In genomic region chr9:62974439-62974838, GRCm38 (mm10) we compare ENCODE assay signal across 9 mouse cellular contexts. TPM values are rescaled to one million over a fixed set of nuclear protein-coding genes. Genes with fewer than 3 reads are reported as not detected.
DNase-seq lines count a peak whose midpoint lies in the region; ATAC-seq and TF ChIP-seq lines count a peak whose summit lies in the region.
"Had no signal": no experiment of that assay in that cellular context is flagged by ENCODE, and none has a peak within 500 bp of the region (broad histone marks: within the 10 kb centered on the region; RNA-seq: fewer than 3 reads in every experiment).

No protein-coding gene starts in this region.

- intact Hi-C loops in left cerebral cortex, adult 2 months (cut with DNase I) = loop anchor here (5.0 kb wide), 1 partner anchor 82 kb away; no protein-coding TSS in a partner anchor
- intact Hi-C loops in left cerebral cortex, postnatal 14 days (cut with DNase I) = loop anchor here (10.0 kb wide), 1 partner anchor 70 kb away; no protein-coding TSS in a partner anchor

- H3K4me3 ChIP-seq in left cerebral cortex, adult 2 months = no peak overlapping the region
- no peak overlapping the region for H3K4me3 ChIP-seq in ES-E14 (ENCODE audit: insufficient read depth in 1 of 2, low read depth in 1 of 2, low read length in 2 of 2, poor library complexity in 1 of 2, severe bottlenecking in 1 of 2)

- peaks cover 0 to 5% of the 10 kb centered on the region in 2 experiments; a peak in 3 of 4 replicates for H3K4me1 ChIP-seq in ES-E14 (ENCODE audit: control insufficient read depth in 2 of 2, insufficient read depth in 2 of 2, low read length in 2 of 2, poor library complexity in 1 of 2)

- H3K36me3 ChIP-seq in ES-E14 (ENCODE audit: control insufficient read depth, insufficient read depth, low read length, poor library complexity, severe bottlenecking) = no peaks in the 10 kb centered on the region

- DNase-seq in cerebellum, postnatal 10 days = peak; percentile 32 to 34
- no peak for DNase-seq in cerebellum, adult 11 months
- DNase-seq in left cerebral cortex, adult 2 months (ENCODE audit: extremely low spot score in 1 of 2, low spot score in 2 of 2) = no peak
- DNase-seq in left cerebral cortex, postnatal 14 days (ENCODE audit: low spot score in 2 of 2) = no peak
- DNase-seq in ES-E14 (ENCODE audit: low read depth, low spot score) = peak; percentile 31
- no peak for DNase-seq in gastrocnemius, adult 8-10 months (ENCODE audit: low spot score in 2 of 2)
- no peak for DNase-seq in yolk sac, embryonic 10.5 days (ENCODE audit: low spot score)

- no peak overlapping the region for H3K27ac ChIP-seq in left cerebral cortex, adult 2 months
- H3K27ac ChIP-seq in ES-E14 (ENCODE audit: insufficient read depth, low read depth, low read length, poor library complexity, severe bottlenecking) = no peak overlapping the region
- H3K27ac ChIP-seq: macrophage had no signal

- H3K9ac ChIP-seq in ES-E14 (ENCODE audit: insufficient read depth, low read depth, low read length, poor library complexity, severe bottlenecking) = no peak overlapping the region

- in situ Hi-C loops in ES-E14 (cut with MboI; ENCODE audit: low sequenced_read_pairs in 2 of 2, unreplicated experiment in 2 of 2) = no loop called here

- peak; percentile 53 for TF ChIP-seq CTCF in left cerebral cortex, adult 2 months (IDR thresholded peaks at IDR 0.05)

- H3K9me3 ChIP-seq in ES-E14 (ENCODE audit: control insufficient read depth, insufficient read depth, low read depth, low read length) = no peaks in the 10 kb centered on the region

- 0 out of 2 replicates have a peak, but pooled peaks have one; percentile 49 for ATAC-seq in monocyte, adult 5-6 weeks (replicated peaks; ENCODE audit: insufficient number of reproducible peaks, low FRiP score, low TSS enrichment, poor library complexity, severe bottlenecking)

TF ChIP-seq in ES-E14, 5 proteins besides CTCF, POLR2A, EP300 and RAD21:
- TF ChIP-seq ZC3H11A (IDR thresholded peaks at IDR 0.05; ENCODE audit: borderline replicate concordance, low read depth, low read length) (no peak), CHD2 (IDR thresholded peaks at IDR 0.05; ENCODE audit: low read depth, low read length) (no peak), ZNF384 (IDR thresholded peaks at IDR 0.05; ENCODE audit: low read depth, low read length) (no peak), MAFK (IDR thresholded peaks at IDR 0.05; ENCODE audit: insufficient read depth, low read depth, low read length) (no peak), HCFC1 (IDR thresholded peaks at IDR 0.05; ENCODE audit: borderline replicate concordance, insufficient read depth, low read length) (no peak)

RNA-seq across cellular contexts. Expression of gene Pias1, which starts 13.3 kb away (rescaled TPM):
- total RNA-seq in left cerebral cortex, adult 2 months (2021) = 10 to 100 TPM; 66.0 to 68.6 TPM
- 10 to 100 TPM; 55.2 to 55.8 TPM for total RNA-seq in left cerebral cortex, postnatal 14 days (2021)
- total RNA-seq in ES-E14 (2012; rRNA removed) = 12.6 and 12.7 TPM in 2 replicates
- 43.1 to 75.7 TPM (median 52.9 TPM) in 3 replicates for total RNA-seq in monocyte, adult 5-6 weeks (2017)
- 10 to 100 TPM; 15.2 to 21.1 (median 18.4) TPM for total RNA-seq in gastrocnemius, adult 8-10 months (2022)

Comparison
In these comparisons a context has a peak if more than half of its experiments do, and no peak if none do; other contexts are left out.
1. DNase-seq: peak in cerebellum, postnatal 10 days (2 of 2) and ES-E14 (single experiment); none in cerebellum, adult 11 months (single experiment), left cerebral cortex, adult 2 months (0 of 2), left cerebral cortex, postnatal 14 days (0 of 2), gastrocnemius, adult 8-10 months (0 of 2) and yolk sac, embryonic 10.5 days (single experiment).